Mouse (Mus musculus): ENCODE data around the gene Notum.
"Not testable (repeated sequence)": the region's sequence is repeated elsewhere in the genome, so short reads cannot be mapped to it uniquely, and the experiment has no call there.

The Notum gene

DNA sequence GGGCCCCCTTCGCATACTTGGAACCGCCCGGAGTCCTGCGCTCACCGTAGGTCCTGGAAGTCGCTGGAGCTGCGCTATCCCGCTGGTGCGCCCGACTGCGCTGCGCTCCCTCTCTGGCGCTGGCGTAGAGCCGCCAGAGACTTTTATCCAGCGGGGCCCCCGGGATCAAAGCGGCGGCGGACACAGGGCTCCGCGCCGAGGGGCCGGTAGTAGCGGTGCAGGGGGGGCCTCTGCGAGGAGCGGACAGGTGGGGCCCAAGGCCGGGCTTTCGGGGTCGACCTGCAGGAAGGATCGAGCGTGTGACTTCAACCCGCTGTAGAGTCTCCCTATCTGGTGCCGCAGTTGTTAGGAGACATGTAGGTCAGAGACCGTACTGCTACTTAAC, at the start of gene Notum:
Gene Notum, minus strand, starts transcription at position 100 of the 385 bp plus-strand sequence.
- in situ Hi-C loops (cut with MboI, MseI), result no loop called here

DNA sequence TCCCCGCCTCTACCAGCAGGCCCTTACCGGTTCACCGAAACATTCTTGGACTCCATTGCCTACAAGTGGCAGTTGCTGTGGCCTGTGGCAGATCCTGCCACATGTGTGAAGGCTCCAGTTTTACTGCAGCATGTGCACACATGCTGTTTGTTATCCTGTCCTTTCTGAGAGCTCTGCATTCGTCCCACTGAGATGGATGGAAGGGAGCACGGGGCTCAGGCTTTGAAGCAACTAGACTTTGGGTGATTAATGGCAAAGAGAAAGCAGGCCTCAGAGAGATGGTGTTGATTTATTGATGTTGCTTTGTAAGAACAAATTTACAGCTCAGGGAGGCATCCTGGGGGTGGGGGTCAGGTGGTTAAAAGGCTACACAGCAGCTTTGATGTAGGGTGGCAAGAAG, 49.7 kb upstream of the Notum start:
- in situ Hi-C loops (cut with MboI, MseI), result no loop called here

DNA sequence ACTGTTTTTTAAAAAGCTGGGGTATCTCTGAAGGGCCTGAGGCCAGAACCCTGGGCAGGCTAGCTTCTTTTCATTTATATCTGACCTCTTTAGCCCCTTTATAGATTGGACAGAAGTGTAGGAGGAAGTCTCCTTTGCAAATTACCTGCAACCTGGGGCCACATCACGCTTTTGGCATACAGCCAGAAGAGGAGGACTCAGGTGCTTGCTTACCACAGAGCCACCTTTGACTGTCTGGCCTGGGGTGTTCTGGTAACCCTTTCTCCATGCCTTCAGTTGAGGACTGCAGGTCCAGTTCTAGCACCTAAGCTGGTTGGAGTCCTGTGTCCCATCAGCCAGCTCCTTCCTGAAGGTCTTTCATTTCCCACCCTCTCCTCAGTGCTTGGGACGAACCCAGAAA, 48.6 kb upstream of the Notum start:
- in situ Hi-C loops (cut with MboI, MseI), result no loop called here

DNA sequence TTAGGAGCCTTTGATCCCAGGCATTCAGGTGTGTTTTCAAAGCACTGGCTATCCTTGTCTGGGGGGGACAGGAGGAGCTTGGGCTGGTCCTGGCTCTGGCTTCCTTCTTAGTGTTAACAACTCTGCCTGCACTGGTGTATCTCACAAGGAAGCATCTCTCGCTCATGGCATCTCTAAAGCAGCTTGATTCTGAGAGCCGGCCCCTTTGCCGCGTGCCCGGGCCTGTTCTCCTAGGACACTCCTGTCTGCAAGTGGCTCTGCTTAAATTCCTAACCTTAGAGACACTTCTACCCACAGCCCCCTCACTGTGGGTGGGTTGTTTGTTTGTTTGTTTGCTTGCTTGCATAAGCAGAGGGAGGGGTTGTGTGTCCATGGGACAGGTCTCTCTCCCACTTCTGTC, 47.0 kb upstream of the Notum start:
- in situ Hi-C loops (cut with MboI, MseI), result no loop called here

DNA sequence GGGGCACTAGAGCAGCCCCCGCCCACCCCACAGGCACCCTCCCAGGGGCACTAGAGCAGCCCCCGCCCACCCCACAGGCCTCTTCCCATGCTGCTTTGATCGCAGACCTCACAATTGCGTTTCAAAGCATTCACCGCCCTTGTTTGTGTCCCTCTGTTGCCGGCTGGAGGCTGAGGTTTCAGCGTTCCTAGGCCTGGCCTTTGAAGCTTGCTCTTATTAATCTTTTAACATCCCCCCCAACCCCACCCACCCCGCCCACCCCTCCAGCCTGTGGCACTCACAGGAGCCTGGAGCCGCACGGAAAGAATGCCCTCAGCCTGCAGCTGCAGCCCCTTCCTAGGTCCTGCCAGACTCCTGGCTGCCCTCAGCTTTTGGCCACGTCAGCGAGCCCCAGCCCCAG, 46.2 kb upstream of the Notum start:
- in situ Hi-C loops (cut with MboI, MseI), result no loop called here

DNA sequence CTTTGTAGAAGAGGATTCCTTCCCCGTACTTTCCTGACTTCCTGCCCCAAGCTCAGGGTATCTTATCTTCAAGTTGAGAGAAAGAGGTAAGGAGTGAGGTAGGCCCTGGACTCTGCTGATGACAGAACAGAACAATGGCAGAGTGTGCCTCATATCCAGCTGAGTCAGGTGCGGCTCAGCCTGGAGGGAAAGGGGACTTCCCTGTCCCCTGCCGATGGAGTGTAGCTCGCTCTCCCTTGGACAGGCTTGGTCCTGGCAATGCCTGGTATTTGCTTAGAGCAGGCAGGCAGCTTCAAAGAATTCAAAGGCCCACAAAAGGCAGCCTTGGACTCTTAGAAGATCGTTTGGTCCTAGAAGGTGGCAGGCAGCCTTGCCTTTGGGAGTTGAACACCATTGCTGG, 45.1 kb upstream of the Notum start:
- in situ Hi-C loops (cut with MboI, MseI), result no loop called here

DNA sequence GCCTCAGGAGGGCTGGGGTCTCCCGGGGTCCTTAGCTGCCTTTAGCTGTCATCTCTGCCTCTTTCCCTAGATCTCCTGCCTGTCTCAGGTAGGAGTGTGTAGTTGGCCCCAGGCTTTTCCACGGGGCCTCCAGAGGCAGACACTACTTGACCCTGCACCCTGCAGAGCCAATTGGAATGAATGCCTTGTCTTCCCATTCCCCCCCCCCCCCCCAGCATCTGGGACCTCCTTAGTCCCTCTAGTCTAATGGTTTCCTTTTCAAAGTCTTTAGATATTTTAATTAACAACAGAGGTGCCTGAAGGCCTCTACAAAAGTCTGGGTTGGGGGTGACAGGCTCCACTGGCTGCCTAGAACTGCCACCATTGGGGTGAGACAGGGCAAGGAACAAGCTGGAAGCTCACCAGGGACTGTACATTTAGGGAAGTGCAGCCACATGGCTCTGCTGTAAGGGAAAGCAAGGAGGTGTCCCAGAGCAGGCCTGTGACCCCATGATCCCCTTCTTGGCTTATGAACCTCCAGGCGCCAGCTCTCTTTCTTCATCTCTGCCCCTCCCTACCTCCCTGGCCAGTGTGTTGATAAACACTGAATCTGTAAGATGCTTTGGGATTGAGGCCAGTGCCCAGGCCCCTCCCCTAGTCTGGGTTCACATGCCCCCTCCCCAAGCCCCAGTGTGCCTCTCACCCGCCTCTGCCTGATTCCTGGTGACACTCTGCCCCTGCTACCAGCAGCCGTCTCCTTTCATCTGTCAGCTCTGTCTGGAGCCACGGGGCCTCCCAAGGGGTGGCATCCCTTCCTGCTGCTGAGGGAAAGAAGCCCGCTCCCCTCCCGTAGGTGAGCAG, 43.7 kb upstream of the Notum start:
- in situ Hi-C loops (cut with MboI, MseI), result no loop called here

DNA sequence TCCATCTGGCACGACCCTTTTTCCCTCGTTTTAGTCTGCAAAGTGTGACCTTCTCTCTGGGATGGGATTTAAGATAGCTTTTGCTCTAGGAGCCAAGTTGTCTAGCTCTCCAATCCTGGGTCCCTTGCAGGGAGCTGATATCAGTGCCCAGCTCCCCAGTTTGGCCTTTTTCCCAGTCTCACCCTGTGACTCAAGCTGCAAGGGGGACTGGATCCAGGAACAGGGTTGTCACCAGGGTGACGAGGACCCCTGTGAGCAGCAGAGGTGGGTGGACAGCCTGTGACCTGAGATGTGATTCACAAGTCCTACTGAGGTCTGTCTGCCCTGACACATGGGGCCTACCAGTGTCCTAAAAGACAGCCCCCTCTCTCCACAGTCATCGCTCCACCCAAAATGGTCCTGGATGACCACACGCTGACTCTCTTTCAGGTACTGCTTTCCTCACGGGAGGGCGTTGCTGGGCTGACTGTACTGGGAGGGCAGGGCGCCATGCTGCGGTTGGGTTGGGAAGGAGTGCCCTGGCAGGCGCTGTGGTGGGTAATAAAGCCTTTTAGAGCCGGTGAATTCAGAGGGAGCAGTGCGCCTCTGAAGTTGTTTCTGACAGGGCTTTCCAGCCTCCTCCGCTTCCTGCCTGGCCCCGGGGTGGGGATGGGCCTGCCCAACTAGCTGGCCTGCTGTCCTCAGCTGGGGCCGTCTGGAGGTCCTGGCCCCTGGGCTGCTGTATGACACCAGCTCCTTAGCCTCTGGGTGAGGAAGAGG, 42.9 kb upstream of the Notum start:
- in situ Hi-C loops (cut with MboI, MseI), result no loop called here

DNA sequence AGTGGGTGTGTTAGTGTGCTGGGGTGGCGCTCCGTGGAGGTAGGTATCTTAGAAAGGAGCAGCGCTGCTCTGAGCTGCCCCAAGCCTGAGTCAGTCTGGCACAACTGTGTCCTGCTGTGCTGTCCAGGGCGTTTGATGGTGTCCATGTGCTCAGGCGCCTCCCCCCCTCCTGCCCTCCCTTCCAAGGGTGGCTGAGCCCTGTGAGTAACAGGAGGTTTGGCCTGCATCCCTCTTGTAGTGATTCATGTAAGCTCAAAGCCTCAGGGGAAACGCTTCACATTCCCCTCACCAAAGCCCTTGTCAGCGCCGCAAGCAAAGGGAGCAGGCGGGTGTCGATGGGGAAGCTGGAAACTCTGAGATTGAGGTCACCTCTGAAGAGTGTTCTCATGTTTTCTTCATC, 36.8 kb upstream of the Notum start:
- in situ Hi-C loops (cut with MboI, MseI), result no loop called here

DNA sequence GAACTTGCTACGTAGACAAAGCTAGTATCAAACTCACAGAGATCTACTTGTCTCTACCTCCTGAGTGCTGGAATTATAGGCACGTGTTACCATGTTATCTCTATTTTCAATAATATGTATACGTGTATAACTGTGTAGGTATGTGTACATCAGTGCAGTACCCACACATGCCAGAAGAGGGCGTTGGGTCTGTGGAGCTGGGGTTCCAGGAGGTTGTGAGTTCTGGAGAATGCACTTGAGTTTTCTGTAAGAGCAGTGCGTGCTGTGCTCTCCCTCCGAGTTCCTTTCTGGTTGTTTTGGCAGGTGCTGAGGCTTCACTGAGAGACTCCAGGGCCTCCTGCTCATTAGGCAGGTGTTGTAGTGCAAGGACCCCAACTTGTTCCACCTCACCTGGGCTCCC, 35.6 kb upstream of the Notum start:
- in situ Hi-C loops (cut with MboI, MseI), result no loop called here

DNA sequence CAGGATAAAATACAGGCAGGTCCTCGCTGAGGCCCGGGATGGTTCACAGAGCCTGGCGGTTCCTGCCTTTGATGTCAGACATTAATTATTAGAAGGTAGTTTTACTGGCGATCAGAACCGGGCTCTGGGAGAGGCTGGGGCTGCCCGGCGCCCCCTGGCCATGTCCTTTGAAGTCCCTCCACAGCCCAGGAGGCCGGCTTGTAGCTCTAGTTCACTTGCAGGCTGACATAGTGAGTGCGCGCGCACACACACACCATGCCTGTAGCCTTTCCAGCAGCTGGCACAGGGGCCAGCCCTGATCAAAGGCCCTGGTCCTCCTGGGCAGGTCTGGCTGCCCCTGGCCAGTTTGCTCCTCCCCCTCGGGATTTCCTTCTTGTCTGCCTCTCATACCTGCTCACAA, 34.7 kb upstream of the Notum start:
- in situ Hi-C loops (cut with MboI, MseI), result no loop called here

DNA sequence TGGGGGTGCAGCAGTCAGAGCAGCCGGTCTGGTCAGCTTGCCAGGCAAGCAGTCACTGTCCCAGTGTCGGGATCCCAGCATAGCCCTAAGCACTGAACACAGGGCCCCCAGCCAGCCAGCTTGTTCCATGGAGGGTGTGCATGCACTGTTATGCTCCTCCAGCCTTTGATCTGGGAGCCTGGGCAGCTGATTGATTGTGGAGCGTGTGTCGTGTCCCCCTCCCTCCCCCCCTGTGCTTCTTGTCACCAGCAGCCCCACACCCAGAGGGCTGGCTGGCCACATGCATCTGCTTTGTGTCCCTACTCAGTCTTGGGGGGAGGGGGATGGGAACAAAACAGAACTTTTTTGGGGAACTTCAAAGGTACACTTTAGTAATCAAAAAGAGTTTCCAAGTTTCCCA, 34.2 kb upstream of the Notum start:
- in situ Hi-C loops (cut with MboI, MseI), result no loop called here

DNA sequence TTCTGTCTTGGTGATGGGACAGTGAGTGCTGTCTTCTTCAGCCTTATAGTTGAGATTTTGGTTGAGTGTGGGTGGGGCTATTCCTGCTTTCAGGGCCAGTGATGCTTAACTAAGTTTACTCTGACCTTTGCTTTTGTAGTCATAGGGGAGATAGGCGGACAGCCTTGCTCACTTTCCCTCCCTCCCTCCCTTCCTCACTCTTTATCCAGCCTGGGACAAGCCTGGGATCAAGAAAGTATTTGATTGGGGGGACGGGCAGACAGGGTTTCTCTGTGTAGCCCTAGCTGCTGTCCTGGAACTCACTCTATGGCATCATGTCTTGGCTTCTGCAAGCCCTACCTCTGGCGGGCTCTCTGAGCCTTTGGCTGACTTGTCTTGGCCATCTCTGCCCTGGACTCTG, 32.5 kb upstream of the Notum start:
- in situ Hi-C loops (cut with MboI, MseI), result no loop called here

DNA sequence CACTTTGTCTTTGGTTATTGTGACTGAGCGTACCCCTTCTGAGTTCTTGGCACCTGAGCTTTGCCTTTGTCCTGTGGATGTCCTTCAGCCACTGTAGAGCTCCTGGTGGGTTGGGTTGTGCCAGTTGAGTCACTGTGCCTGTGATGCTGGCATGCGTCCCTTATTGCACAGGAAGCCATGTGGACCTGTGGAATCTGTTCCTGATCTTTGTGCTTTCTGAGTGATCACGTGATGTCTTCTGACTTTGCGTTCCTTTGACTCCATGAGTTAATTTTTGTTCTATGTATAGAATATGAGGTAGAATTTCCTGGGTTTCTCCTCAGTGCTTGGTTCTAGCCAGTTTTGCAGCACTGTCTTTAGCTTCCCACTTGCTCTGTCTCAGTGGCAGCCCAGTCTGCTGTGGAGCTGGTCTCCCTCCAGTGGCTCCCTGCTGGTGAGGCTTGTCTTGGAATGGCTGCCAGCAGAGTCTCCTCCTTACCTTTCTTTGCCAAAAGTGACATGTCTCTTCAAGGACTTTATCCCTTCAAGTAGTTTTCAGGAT, 31.6 kb upstream of the Notum start:
- in situ Hi-C loops (cut with MboI, MseI), result no loop called here

DNA sequence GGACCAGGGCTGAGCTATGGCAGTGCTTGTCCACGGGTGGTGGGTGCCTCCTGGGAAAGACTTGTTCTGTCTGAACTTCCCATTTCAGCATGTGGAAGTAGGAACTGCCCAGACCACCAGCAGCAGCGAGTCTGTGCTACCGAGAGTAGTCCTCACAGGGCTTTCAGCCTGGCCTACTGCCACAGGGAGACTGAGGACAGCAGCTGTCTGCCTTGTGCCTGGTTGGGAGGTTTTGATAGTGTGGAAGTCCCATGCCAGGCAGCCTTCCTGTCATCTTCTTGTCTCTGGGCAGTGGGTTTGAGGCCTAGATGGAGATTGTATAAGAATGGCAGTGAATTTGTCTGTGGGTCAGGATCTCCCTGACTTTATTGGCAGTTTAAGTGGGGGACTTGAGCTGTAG, 28.4 kb upstream of the Notum start:
- in situ Hi-C loops (cut with MboI, MseI), result no loop called here

DNA sequence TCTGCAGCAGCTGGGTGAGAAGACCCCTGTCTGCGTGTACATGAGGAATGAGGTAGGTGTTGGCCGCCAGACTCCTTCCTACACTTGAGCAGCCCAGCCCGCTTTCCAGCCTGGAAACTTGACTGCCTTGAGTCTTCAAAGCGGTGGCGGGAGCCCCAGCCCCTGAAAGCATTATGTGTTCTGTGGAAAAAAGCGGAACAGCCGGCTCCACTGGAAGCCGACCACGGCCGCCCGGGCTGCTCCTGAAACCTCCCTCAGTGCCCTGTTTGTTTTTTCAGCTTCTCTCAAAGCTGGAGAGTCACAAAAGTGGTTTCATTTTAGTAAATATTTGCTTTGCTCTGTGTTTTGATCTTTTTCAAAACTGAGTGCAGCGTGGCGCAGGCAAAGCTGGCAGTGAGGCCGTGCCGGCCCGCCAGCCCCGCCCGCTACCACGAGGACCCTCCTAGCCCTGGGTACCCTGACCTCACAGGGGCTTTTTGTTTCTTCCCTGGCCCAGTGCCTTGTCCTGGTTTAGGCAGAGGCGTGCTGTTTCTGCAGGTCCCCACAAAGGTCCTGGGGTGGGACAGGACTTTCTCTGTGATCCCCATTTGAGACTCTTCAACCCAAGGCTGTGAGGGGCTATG, 25.8 kb upstream of the Notum start:
- in situ Hi-C loops (cut with MboI, MseI), result no loop called here

DNA sequence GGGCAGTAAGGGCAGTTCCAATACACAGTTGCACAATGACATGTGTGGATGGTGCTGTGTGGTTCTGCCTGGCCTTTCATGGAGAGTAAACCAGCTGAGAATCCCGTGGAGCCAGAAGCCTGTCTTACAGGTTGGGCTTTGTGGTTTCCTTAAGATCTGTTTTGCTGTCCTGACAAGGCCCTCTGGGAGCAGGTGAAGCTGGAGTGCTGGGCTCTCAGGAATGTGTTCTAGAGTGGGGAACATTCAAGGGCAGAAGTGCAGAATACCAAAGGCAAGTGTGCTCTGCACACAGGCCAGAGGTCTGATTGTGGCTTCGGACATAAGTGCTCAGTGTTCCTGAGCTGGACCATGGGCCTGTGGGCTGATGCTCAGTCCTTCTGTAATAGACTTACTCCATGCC, 23.7 kb upstream of the Notum start:
- in situ Hi-C loops (cut with MboI, MseI), result no loop called here

DNA sequence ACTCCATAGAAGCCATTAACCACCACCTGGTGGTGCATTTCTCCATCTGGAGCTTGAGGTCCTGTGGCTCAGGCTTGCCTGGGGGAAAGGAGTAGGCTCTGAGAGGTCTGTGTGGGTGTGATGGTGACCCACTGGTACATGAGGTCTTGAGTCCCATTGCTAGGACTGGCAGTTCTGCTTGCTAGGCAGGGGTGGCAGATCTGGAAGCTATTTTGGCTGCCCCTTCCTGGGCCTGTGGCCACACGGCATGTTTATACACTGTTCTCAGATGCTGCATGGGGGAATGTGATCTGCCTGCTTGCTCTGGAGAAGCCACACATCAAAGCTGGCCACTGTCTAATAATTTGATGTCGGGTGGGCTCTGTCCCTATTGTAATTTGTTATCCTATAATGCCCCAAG, 23.1 kb upstream of the Notum start:
- in situ Hi-C loops (cut with MboI, MseI), result no loop called here

DNA sequence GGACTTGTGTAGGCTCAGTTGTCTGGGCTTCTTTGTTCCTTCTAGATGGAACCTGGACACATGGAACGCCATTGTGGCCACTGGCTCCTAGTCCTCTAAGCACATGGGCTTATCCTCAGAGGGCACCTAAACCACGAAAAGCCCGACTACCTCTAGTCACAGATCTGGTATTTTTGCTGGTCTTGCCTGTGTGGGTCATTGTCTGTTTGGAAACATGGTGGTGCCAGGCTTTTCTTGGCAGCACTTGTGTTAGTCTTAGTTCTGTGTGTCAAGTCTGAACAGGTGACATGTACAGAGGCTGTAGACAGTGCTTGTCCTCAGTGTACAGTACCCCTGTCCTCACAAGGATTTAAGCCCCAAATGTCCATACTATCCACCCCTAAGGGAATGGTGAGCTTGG, 22.6 kb upstream of the Notum start:
- in situ Hi-C loops (cut with MboI, MseI), result no loop called here

DNA sequence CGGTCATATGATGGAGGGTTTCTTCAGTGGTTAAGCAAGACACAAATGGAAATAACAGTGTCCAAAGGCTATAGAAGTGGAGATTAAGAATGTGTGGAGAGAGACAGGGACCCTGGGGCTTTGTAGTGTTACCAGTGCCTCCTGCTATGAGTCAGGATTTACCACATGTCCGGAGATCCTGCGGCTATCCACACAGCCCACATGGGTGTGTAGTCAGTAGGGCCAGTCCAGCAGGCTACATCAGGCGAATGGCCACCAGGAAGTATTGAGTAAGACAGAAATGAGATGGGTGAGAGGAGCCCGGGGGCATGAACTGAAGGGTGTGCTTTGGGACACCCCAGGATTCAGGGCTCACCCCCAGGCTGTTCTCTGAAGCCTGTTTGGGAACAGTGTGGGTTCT, 21.7 kb upstream of the Notum start:
- in situ Hi-C loops (cut with MboI, MseI), result no loop called here

DNA sequence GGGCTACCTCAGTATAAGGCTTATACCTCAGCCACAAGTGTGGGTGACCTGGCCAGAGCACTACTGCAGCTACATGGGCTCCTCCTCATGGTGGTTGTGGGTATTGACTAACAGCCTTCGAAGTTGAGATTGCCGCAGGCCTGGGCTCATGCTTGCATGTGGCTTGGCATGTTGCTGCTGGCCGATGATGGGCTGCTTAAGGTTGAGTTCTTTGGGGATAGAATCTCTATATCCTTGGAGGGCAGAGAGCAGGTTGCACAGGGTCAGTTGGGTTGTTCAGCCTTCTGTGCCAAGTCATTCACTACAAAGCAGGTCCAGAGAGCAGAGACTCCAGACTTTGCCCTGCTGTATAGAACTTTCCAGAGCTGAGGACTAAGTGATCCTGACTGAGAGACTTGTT, 18.9 kb upstream of the Notum start:
- in situ Hi-C loops (cut with MboI, MseI), result no loop called here

DNA sequence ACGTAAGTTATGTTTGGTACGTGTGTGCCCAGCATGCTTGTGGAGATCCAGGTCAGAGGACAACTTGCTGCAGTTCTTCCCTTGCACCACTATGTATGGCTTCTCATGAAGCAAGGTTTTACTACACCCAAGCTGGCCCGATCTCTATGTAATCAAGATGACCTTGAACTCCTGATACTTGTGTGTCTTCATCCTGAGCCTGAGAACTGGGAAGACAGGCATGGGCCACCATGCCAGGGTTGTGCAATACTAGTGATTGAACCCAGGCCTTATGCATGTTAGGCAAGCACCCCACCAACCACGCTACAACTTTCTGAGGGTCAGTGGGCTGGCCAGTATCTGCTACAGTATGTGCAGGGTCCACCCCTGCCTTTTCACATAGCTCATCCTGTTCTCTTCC, 16.0 kb upstream of the Notum start:
- in situ Hi-C loops (cut with MboI, MseI), result no loop called here

DNA sequence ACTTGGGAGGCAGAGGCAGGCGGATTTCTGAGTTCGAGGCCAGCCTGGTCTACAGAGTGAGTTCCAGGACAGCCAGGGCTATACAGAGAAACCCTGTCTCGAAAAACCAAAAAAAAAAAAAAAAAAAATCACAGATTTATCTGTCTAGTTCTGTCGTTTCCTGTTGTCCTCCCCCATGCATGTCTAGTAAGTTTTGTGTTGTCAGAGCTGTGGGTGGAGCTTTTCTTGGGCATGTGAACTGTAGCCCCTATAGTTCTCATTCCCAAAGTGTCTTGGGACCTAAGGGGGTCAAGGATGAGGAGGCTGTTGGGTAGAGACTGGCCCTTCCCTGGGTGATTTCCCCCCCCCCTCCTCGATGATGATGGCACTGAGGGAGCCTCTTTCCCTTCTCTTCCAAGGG, 14.9 kb upstream of the Notum start:
- in situ Hi-C loops (cut with MboI, MseI), result not testable (repeated sequence)

Measured in T-helper 1 cell (primary cell).